Mouse (Mus musculus): Measurements from ENCODE around the gene Ankrd12. TPM values are rescaled to one million over a fixed set of nuclear protein-coding genes. Genes with fewer than 3 reads are reported as not detected.

Gene Ankrd12
- polyA plus RNA-seq, 1 experiment: 23.9 TPM

GRCm38 (mm10) chr17:65929319-65929978 lies 147.4 kb downstream of the Ankrd12 start:
- no peak overlapping the region for H3K27ac ChIP-seq (ENCODE audit: insufficient read depth, low read length)
- H3K4me3 ChIP-seq (ENCODE audit: insufficient read depth, low read length): no peak overlapping the region
- TF ChIP-seq CTCF (IDR thresholded peaks at IDR 0.05; ENCODE audit: extremely low read depth, insufficient read depth, low read length) (no peak), POLR2A (IDR thresholded peaks at IDR 0.05; ENCODE audit: extremely low read depth, insufficient read depth, low read length) (no peak)
- H3K4me1 ChIP-seq (ENCODE audit: control insufficient read depth, insufficient read depth, low read length): peaks cover 7% of the 10 kb centered on the region; the same call in 1 of the 2 replicates

GRCm38 (mm10) chr17:65927077-65927476 lies 149.8 kb downstream of the Ankrd12 start:
- H3K4me3 ChIP-seq (ENCODE audit: insufficient read depth, low read length): no peak overlapping the region
- H3K4me1 ChIP-seq (ENCODE audit: control insufficient read depth, insufficient read depth, low read length): peaks cover 7% of the 10 kb centered on the region; the same call in 1 of the 2 replicates
- H3K27ac ChIP-seq (ENCODE audit: insufficient read depth, low read length): no peak overlapping the region
- TF ChIP-seq CTCF (IDR thresholded peaks at IDR 0.05; ENCODE audit: extremely low read depth, insufficient read depth, low read length): no peak
- TF ChIP-seq POLR2A (IDR thresholded peaks at IDR 0.05; ENCODE audit: extremely low read depth, insufficient read depth, low read length): no peak

DNA sequence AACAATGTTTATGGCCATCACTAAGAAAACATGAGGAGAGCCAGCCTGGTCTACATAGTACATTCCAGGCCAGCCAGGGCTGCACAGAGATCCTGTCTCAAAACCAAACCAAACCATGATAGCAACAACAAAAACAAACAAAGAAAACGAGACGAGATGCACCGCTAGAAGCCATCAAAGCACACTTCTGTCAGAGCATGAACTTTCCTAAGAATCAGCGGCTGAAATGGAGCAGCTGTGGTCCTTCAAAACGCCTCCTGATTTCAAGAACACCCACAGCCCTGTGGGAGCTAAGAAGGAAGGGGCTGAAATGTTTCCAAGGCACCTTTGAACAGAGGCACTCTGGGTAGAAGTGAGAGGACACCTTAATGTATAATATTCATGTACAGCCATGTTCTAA lies 152.7 kb downstream of the Ankrd12 start:
- TF ChIP-seq CTCF (IDR thresholded peaks at IDR 0.05; ENCODE audit: extremely low read depth, insufficient read depth, low read length) (no peak), POLR2A (IDR thresholded peaks at IDR 0.05; ENCODE audit: extremely low read depth, insufficient read depth, low read length) (no peak)
- Histone ChIP-seq H3K27ac (ENCODE audit: insufficient read depth, low read length) (no peak overlapping the region), H3K4me3 (ENCODE audit: insufficient read depth, low read length) (no peak overlapping the region), H3K4me1 (ENCODE audit: control insufficient read depth, insufficient read depth, low read length) (no peaks in the 10 kb centered on the region)

DNA sequence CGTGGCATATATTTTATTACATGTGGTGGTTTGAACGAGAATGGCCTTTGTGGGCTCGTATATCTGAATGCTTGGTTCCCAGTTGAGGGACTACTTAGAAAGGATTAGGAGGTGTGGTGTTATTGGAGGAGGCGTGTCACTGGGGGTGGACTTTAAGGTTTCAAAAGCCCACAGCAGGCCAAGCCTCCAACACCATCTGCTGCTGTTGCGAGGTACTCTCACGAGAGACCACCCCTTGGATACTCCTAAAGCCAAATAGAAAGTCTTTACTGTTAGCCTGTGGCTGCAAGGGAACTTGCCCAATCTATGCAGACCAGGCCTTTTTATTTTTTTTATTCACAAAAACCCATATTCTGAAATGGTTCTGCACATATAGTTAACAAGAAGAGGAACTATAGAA lies 154.9 kb downstream of the Ankrd12 start:
- Histone ChIP-seq H3K4me1 (ENCODE audit: control insufficient read depth, insufficient read depth, low read length) (no peaks in the 10 kb centered on the region), H3K27ac (ENCODE audit: insufficient read depth, low read length) (no peak overlapping the region), H3K4me3 (ENCODE audit: insufficient read depth, low read length) (no peak overlapping the region)
- TF ChIP-seq CTCF (IDR thresholded peaks at IDR 0.05; ENCODE audit: extremely low read depth, insufficient read depth, low read length) (no peak), POLR2A (IDR thresholded peaks at IDR 0.05; ENCODE audit: extremely low read depth, insufficient read depth, low read length) (no peak)

DNA sequence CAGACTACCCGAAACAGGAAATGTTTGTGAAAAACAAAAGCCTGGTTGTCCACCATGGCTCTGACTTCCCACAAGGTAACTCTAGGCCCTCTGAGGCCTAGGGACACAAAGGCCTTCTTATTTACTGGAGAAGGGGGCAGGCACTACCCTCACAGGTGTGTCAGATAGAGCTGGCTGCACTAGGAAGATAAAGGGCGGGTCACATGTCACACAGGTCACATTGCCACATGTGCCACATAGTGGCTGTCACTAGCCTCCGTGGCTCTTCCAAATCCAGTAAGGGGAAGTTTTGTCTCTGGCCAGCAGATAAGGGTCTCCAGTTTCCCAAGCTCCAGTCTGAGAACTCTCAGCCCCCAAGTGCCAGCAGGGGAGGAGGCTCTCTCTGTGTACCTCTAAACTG lies 157.7 kb downstream of the Ankrd12 start:
- Histone ChIP-seq H3K27ac (ENCODE audit: insufficient read depth, low read length) (no peak overlapping the region), H3K4me1 (ENCODE audit: control insufficient read depth, insufficient read depth, low read length) (peaks cover 2% of the 10 kb centered on the region; the same call in 1 of the 2 replicates), H3K4me3 (ENCODE audit: insufficient read depth, low read length) (no peak overlapping the region)
- TF ChIP-seq POLR2A (IDR thresholded peaks at IDR 0.05; ENCODE audit: extremely low read depth, insufficient read depth, low read length) (no peak), CTCF (IDR thresholded peaks at IDR 0.05; ENCODE audit: extremely low read depth, insufficient read depth, low read length) (no peak)

DNA sequence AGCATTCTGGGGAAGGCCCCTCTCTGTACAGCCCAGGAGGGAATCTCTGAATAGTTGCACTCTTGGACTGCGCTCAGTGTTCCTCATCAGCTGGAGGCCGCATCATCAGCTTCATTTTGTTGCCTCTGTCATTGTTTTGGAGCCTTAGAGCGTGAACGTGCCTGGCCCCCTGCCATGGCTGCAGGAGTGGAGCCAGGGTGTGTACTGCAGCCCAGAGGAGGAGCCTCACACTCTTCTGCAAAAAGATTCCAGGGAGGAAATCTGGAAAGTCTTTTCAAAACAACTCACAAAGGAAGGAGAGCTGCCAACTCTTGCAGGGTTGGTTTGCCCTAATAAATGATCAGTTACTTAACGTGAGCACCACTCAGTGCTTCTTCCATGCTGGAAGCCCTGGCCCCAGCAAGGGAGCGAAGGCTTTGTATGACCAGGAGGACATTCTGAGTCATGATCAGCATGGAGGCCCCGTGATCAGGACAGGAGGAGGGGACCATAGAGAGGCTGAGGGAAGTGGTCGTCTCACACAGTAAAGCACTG lies 160.7 kb downstream of the Ankrd12 start:
- Histone ChIP-seq H3K4me3 (ENCODE audit: insufficient read depth, low read length) (no peak overlapping the region), H3K27ac (ENCODE audit: insufficient read depth, low read length) (0 out of 2 replicates have a peak overlapping the region, but pooled peaks have one; percentile 27), H3K4me1 (ENCODE audit: control insufficient read depth, insufficient read depth, low read length) (peaks cover 2% of the 10 kb centered on the region; the same call in 1 of the 2 replicates)
- no peak for TF ChIP-seq POLR2A (IDR thresholded peaks at IDR 0.05; ENCODE audit: extremely low read depth, insufficient read depth, low read length)
- no peak for TF ChIP-seq CTCF (IDR thresholded peaks at IDR 0.05; ENCODE audit: extremely low read depth, insufficient read depth, low read length)

Other genes with a start within 250 kb of the Ankrd12 start
- 47.3 and 48.1 TPM in 2 replicates for gene Ralbp1, start 191.3 kb downstream of the Ankrd12 start, polyA plus RNA-seq (2012; rRNA removed)
- gene Twsg1, start 125.9 kb downstream of the Ankrd12 start, polyA plus RNA-seq (2012; rRNA removed): 19.3 and 20.7 TPM in 2 replicates
- gene Ndufv2, start 24.5 kb upstream of the Ankrd12 start, polyA plus RNA-seq (2012; rRNA removed): 174 and 176 TPM in 2 replicates
- 48.6 and 50.0 TPM in 2 replicates for gene Washc1, start 34.5 kb upstream of the Ankrd12 start, polyA plus RNA-seq (2012; rRNA removed)
- gene Ddx11, start 46.4 kb upstream of the Ankrd12 start, polyA plus RNA-seq (2012; rRNA removed): 1.3 and 1.9 TPM in 2 replicates

Data from cortical plate, adult 2 months (tissue).